Mouse (Mus musculus): ENCODE results near the gene Id2. TPM values are rescaled to one million over a fixed set of nuclear protein-coding genes. Genes with fewer than 3 reads are reported as not detected.

Id2 gene
- polyA plus RNA-seq, 1 experiment from 2014 or later = 283 TPM

DNA sequence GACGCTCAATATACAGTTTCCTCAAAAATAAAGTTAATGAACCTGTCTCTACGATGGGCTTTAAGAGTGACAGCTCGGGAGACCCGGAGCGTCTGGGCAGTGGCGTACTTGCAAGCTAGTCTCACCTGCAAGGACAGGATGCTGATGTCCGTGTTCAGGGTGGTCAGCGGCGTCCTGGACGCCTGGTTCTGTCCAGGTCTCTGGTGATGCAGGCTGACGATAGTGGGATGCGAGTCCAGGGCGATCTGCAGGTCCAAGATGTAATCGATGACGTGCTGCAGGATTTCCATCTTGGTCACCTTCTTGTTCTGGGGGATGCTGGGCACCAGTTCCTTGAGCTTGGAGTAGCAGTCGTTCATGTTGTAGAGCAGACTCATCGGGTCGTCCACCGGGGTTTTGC lies 1.4 kb downstream of the Id2 start:
- H3K9me3 ChIP-seq = no peaks in the 10 kb centered on the region
- H3K27ac ChIP-seq = peak overlapping the region; percentile 88
- ATAC-seq (ENCODE audit: insufficient number of reproducible peaks, low FRiP score, low TSS enrichment, low read depth) = no peak
- H3K4me1 ChIP-seq = peaks cover 42% of the 10 kb centered on the region
- no peaks in the 10 kb centered on the region for H3K27me3 ChIP-seq
- H3K9ac ChIP-seq = peak overlapping the region; percentile 57
- WGBS = 0% methylated on average over 19 of the region's 19 CpGs
- peak overlapping the region; percentile 78 for H3K4me3 ChIP-seq
- H3K36me3 ChIP-seq = no peaks in the 10 kb centered on the region
- peak overlapping the region; percentile 82 for H3K4me2 ChIP-seq

DNA sequence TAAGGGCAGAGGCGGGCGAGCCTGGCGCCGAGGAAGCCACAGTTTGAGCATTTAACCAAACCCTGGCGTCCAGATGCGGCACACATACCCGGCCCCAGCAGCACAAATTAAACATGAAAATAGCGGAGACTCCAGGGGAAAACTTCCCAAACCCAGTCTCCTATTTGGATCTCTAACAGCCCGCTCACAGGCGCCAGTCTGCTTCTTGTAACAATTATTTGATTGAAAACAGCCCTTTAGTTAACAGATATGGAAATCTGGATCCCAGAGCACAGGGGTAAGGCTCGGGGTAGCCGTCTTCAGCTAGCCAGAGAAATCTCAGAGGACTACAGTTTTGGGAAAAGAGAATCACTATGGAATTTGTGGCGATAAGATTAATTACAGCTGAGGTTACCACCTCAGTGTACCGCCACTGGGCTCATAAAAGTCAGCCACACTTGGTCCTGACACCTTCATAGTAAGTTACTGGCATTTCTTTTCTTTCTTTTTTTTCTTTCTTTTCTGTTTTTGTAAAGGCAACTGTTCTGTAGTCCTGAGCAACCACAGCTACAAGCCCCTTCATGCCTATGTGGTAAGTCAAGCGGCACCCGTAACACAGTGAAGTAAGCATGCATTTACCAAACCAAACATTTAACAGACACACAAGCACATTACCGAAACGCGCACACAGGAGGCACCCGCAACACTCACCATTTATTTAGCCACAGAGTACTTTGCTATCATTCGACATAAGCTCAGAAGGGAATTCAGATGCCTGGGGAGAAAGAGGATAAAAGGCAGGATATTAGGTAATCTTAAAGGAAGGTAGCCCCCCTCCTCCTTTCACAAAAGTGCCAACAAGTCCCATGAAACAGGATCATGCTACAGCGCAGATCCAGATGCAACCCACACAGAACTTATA lies 2.1 kb downstream of the Id2 start:
- Histone ChIP-seq H3K9me3 (no peaks in the 10 kb centered on the region), H3K4me2 (peak overlapping the region; percentile 82), H3K27ac (peak overlapping the region; percentile 88), H3K9ac (peak overlapping the region; percentile 57), H3K4me3 (peak overlapping the region; percentile 78), H3K36me3 (no peaks in the 10 kb centered on the region), H3K27me3 (no peaks in the 10 kb centered on the region), H3K4me1 (peaks cover 42% of the 10 kb centered on the region)
- no peak for ATAC-seq (ENCODE audit: insufficient number of reproducible peaks, low FRiP score, low TSS enrichment, low read depth)
- 0% methylated on average over 22 of the region's 22 CpGs for WGBS

DNA sequence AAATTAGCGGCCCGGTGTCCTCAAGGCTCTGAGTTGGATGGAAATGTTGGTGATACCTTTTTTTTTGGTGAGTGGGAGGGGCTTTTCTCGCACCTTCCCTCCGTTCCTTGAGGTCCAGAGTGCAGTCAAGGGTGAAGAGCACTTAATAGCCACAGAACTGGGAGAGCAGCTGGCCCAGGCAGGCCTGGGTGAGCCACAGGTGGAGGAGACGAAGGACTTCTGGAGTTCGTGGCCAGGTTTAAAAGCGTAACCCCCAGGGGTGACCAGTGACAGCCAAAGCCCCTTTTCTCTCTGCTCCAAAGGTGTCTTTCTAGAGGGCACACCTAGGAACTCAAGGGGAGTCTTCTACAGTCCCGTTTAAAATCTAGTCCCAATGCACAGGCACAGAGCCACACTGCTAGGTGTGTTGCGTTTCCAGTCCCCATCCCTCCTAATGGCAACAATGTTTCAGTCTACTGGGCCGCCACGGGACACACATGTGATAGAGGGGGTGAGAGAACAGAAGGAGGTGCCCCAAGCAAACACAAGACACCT lies 3.6 kb downstream of the Id2 start:
- peaks cover 33% of the 10 kb centered on the region for H3K4me1 ChIP-seq
- no peaks in the 10 kb centered on the region for H3K9me3 ChIP-seq
- H3K4me3 ChIP-seq = peak overlapping the region; percentile 35
- no peak for ATAC-seq (ENCODE audit: insufficient number of reproducible peaks, low FRiP score, low TSS enrichment, low read depth)
- no peaks in the 10 kb centered on the region for H3K36me3 ChIP-seq
- H3K4me2 ChIP-seq = peak overlapping the region; percentile 62
- H3K27me3 ChIP-seq = no peaks in the 10 kb centered on the region
- no peak overlapping the region for H3K9ac ChIP-seq
- WGBS = 18% methylated on average over 11 of the region's 11 CpGs
- 0 out of 2 replicates have a peak overlapping the region, but pooled peaks have one; percentile 7 for H3K27ac ChIP-seq

DNA sequence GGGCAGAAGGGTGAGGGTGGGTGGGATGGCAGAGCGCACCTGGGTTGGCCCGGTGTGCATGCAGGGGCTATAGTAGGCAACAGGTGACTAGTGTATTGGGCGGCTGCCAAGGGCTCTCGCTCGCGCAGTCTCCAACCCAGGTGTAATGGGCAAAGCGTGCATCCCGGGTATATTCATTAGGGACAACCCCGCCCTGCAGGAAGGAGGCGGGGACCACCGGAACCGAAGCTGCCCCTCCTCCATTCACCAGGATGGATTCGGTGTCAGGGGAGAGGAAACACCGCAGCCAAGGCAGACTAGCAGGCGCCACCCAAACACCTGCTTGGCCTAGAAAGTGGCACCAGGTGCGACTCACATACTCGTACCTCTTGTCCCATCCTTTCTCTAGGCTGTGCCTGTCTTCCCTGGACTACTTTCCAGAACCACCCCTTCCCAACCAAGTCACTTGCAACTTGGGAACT lies 4.2 kb downstream of the Id2 start:
- H3K27ac ChIP-seq = peak overlapping the region; percentile 35; the same call in 1 of the 2 replicates
- H3K27me3 ChIP-seq = no peaks in the 10 kb centered on the region
- no peaks in the 10 kb centered on the region for H3K9me3 ChIP-seq
- H3K9ac ChIP-seq = no peak overlapping the region
- WGBS = 2% methylated on average over 17 of the region's 17 CpGs
- H3K4me3 ChIP-seq = peak overlapping the region; percentile 35
- ATAC-seq (ENCODE audit: insufficient number of reproducible peaks, low FRiP score, low TSS enrichment, low read depth) = no peak
- peak overlapping the region; percentile 62 for H3K4me2 ChIP-seq
- peaks cover 27% of the 10 kb centered on the region for H3K4me1 ChIP-seq
- no peaks in the 10 kb centered on the region for H3K36me3 ChIP-seq

DNA sequence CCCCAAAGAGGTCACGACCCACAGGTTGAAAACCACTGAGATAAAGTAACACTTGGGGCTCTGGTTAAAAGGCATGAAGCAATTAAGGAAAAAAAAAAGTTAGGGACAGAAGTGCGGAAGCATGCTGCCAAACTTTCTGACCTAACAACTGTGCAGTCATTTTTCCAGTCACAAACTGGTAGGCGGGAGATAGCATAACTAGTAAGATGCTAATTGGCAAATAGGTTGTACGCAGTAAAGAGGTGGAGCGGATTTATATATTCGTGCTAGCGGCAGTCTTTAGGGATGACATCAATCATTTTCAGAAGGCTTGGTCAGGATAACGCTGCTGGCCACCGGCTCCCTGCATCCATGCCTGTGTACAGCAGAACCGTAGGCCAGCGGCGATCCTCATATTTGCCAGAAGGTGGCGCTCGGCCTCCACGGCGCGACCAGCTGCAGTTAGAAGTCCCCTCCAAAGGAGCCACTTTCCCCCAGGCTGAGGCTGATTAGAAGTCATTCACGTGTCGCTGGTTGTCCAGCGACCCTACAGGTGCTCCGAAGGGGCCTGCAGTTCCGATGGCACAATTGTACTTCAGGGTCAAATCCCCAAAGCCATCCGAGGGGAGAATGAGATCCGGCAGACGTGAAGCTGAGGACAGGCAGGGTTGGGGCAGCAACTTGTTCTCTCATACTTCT lies 4.8 kb downstream of the Id2 start:
- Histone ChIP-seq H3K4me1 (peaks cover 21% of the 10 kb centered on the region), H3K36me3 (no peaks in the 10 kb centered on the region), H3K9me3 (no peaks in the 10 kb centered on the region), H3K4me3 (peak overlapping the region; percentile 35), H3K9ac (0 out of 2 replicates have a peak overlapping the region, but pooled peaks have one; percentile 29), H3K4me2 (peak overlapping the region; percentile 62), H3K27ac (peak overlapping the region; percentile 35; the same call in 1 of the 2 replicates), H3K27me3 (no peaks in the 10 kb centered on the region)
- 7% methylated on average over 25 of the region's 25 CpGs for WGBS
- ATAC-seq (ENCODE audit: insufficient number of reproducible peaks, low FRiP score, low TSS enrichment, low read depth) = 0 out of 2 replicates have a peak, but pooled peaks have one; percentile 15

DNA sequence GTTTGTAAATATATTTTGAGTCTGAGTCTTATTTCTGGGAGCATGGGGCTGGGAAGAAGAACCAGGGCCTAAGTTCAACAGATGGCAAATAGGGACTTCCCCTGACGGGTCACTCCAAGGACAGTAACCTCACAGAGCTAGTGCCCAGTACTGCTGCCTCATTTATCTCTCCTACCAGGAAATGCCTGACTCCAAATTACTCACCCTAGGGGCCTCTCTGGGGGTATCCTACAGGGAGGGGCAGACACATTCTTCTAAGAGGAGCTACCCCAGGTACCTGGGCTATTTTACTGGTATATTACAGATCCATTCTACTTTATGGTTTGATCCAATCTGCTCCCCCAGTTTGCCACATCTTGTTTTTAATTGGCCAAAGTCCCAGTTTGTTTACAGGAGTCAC lies 7.5 kb downstream of the Id2 start:
- peaks cover 13% of the 10 kb centered on the region for H3K4me1 ChIP-seq
- H3K4me3 ChIP-seq = no peak overlapping the region
- no peak overlapping the region for H3K27ac ChIP-seq
- no peak overlapping the region for H3K4me2 ChIP-seq
- 77% methylated on average over 1 of the region's 1 CpGs for WGBS
- no peaks in the 10 kb centered on the region for H3K9me3 ChIP-seq
- ATAC-seq (ENCODE audit: insufficient number of reproducible peaks, low FRiP score, low TSS enrichment, low read depth) = no peak
- H3K9ac ChIP-seq = no peak overlapping the region
- no peaks in the 10 kb centered on the region for H3K36me3 ChIP-seq
- H3K27me3 ChIP-seq = no peaks in the 10 kb centered on the region

DNA sequence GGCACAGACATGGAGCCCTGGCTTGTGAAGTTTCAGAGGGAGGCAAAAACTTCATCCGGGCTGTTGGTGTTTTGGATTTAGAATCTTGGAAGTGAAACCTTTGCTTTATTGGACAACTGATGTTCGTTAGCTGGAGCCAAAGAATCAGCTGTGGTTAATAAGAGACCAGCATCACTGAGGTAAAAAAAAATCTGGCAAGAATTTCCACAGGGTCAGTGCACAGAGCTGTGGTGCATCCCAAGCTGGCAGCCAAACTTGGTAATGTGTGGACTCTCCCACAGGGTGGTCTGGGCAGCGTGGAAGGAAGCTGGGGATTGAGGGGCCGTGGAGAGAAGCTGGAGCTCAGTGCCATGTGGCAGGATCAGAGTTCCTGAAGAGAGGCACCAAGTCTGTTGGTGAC lies 10.0 kb downstream of the Id2 start:
- no peak for ATAC-seq (ENCODE audit: insufficient number of reproducible peaks, low FRiP score, low TSS enrichment, low read depth)
- Histone ChIP-seq H3K4me2 (no peak overlapping the region), H3K4me3 (no peak overlapping the region), H3K27ac (no peak overlapping the region), H3K4me1 (peaks cover 6% of the 10 kb centered on the region; the same call in 1 of the 2 replicates), H3K36me3 (no peaks in the 10 kb centered on the region), H3K9me3 (no peaks in the 10 kb centered on the region), H3K27me3 (no peaks in the 10 kb centered on the region), H3K9ac (no peak overlapping the region)
- 27% methylated on average over 4 of the region's 4 CpGs for WGBS

DNA sequence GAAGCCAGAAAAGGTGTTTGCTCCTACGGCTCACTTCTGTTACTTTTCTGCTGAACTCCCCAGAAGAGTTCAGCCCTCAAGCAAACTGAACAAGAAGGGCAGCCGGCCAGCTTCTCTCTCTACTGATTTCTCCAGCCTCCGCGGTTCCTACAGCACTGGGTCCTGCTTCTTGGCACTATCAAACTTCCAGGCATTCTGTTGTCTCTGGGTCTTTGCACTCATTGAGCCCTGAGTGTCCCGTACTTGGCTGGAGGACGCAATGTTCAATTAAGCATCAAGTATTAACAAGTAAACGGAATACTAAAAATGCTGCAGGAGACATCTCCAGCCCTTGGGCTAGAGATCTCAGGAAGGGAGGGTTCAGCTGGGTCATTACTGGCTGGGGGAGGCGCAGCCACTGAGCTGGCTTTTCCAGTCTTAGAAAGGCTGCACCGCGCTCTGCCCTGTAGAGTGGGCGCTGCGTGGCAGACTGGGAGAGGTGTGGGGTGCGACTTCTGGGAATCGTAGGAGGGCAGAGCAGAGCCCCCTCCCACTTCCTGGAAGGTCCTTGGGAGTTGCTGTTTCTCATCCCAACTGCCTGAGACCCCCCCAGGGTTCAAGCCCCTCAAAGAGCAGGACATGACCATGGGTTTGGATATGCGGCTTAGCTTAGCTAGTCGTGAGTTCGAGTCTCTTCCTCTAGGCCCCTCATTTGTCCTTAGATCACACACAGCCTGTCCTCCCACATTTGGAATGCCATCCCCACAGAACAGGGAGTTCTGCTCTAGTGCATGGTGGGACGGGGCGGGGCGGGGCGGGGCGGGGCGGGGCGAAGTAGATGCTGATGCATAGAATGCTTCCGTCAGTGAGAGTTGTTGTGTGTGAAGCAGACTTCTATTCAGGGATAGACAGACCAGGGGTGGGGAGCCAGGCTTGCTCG lies 13.4 kb downstream of the Id2 start:
- peak overlapping the region; percentile 31 for H3K4me2 ChIP-seq
- 36% methylated on average over 26 of the region's 26 CpGs for WGBS
- no peak overlapping the region for H3K9ac ChIP-seq
- no peak; the same call in 1 of the 2 replicates for ATAC-seq (ENCODE audit: insufficient number of reproducible peaks, low FRiP score, low TSS enrichment, low read depth)
- H3K27me3 ChIP-seq = no peaks in the 10 kb centered on the region
- peaks cover 6% of the 10 kb centered on the region; the same call in 1 of the 2 replicates for H3K4me1 ChIP-seq
- no peaks in the 10 kb centered on the region for H3K9me3 ChIP-seq
- H3K27ac ChIP-seq = peak overlapping the region; percentile 47; the same call in 1 of the 2 replicates
- H3K4me3 ChIP-seq = no peak overlapping the region
- no peaks in the 10 kb centered on the region for H3K36me3 ChIP-seq

DNA sequence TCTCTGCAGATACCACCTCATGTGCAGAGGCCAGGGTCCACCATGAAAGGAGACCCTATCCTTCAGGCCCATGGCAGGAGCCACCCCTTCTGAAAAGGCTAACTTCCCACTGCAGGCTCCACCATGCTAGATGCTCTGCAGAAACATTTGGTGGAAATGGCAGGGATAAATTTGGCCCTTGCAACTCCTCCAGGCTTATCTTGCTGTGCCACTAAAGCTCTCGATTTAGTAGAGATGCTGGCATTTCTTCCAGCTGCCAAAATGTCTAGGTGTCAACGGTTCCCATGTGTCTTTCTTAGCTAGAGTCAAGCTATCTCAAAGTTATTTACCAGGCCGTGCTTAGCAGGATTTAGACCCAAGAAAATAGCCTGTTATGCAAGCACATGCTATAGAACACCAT lies 22.6 kb downstream of the Id2 start:
- no peak overlapping the region for H3K4me2 ChIP-seq
- H3K36me3 ChIP-seq = no peaks in the 10 kb centered on the region
- H3K27me3 ChIP-seq = no peaks in the 10 kb centered on the region
- ATAC-seq (ENCODE audit: insufficient number of reproducible peaks, low FRiP score, low TSS enrichment, low read depth) = no peak
- H3K4me1 ChIP-seq = no peaks in the 10 kb centered on the region
- H3K9me3 ChIP-seq = no peaks in the 10 kb centered on the region
- no peak overlapping the region for H3K4me3 ChIP-seq
- 79% methylated on average over 3 of the region's 3 CpGs for WGBS
- H3K27ac ChIP-seq = no peak overlapping the region
- H3K9ac ChIP-seq = no peak overlapping the region

DNA sequence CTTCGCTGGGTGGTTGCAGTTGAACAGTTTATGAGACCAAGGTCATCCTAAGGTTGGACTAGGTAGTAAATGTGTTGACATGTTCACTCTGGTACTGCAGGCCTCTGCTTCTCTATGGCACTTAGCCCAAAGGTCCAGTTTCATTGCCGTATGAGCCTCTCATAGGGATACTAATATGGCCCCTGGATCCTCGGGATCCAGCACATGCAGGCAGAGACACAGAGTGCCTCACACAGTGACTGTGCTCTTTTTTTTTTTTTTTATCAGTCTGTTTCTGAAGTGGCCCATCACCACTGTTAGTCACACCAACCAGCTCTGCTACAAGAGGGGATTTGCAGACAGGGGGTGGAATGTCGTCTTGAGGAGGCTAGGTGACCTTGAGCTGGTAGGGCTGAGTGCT lies 23.6 kb downstream of the Id2 start:
- H3K4me1 ChIP-seq = no peaks in the 10 kb centered on the region
- no peak for ATAC-seq (ENCODE audit: insufficient number of reproducible peaks, low FRiP score, low TSS enrichment, low read depth)
- H3K27ac ChIP-seq = no peak overlapping the region
- H3K9ac ChIP-seq = no peak overlapping the region
- no peak overlapping the region for H3K4me2 ChIP-seq
- H3K9me3 ChIP-seq = no peaks in the 10 kb centered on the region
- 76% methylated on average over 4 of the region's 4 CpGs for WGBS
- no peak overlapping the region for H3K4me3 ChIP-seq
- H3K36me3 ChIP-seq = no peaks in the 10 kb centered on the region
- no peaks in the 10 kb centered on the region for H3K27me3 ChIP-seq

DNA sequence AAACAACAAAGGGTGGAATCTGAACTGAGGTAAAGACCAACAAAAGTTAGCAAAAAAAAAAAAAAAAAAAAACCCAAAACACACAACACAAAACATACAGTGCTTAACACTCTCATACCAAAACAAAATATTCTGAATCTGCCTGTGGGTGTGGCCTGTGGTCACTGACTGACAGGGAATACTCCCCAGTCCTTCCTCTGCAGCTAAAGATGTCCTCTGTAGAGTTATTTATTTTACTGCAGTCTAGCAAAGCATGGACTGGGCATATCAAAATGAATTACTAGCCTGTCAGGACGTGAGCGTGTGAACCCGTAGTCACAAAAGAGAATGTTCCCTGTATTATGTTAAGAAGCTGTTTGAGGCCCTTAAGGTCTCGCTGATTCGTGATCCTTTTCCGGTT lies 34.7 kb downstream of the Id2 start:
- H3K4me2 ChIP-seq = no peak overlapping the region
- ATAC-seq (ENCODE audit: insufficient number of reproducible peaks, low FRiP score, low TSS enrichment, low read depth) = no peak
- WGBS = 66% methylated on average over 6 of the region's 6 CpGs

More for the DNA sequence above, 34.7 kb downstream of the Id2 start:
- H3K36me3 ChIP-seq = peaks cover 19% of the 10 kb centered on the region
- no peak overlapping the region for H3K4me3 ChIP-seq
- no peaks in the 10 kb centered on the region for H3K4me1 ChIP-seq
- H3K27me3 ChIP-seq = no peaks in the 10 kb centered on the region
- H3K27ac ChIP-seq = no peak overlapping the region
- no peaks in the 10 kb centered on the region for H3K9me3 ChIP-seq
- no peak overlapping the region for H3K9ac ChIP-seq

All from limb, embryonic 15.5 days (tissue).